Mouse (Mus musculus): ENCODE results near the gene Olfr995. TPM values are rescaled to one million over a fixed set of nuclear protein-coding genes. Genes with fewer than 3 reads are reported as not detected.

Olfr995 gene
- polyA plus RNA-seq (2014; fragmentation: Illumina TruSeq; extraction: RNeasy Lipid Tissue Mini Kit (QIAGEN cat#74804); ENCODE audit: low read depth, low replicate concordance): not detected

GRCm38 (mm10) chr2:85443539-85443938 is at the start of gene Olfr995:
Gene Olfr995, minus strand, starts transcription at chr2:85443639.

GRCm38 (mm10) chr2:85436351-85436750 is 7.1 kb downstream of the Olfr995 start, which contains the start of gene Olfr994:
Gene Olfr994, minus strand, starts transcription at chr2:85436451.

GRCm38 (mm10) chr2:85414777-85415176 is 28.7 kb downstream of the Olfr995 start, which contains the start of gene Olfr993:
Gene Olfr993, minus strand, starts transcription at chr2:85414877.

GRCm38 (mm10) chr2:85409369-85409768 is 34.1 kb downstream of the Olfr995 start, which contains the start of gene Olfr992:
Gene Olfr992, minus strand, starts transcription at chr2:85409469.

Other genes with a start within 250 kb of the Olfr995 start
- 1.1 TPM for gene Lrrc55, start 246.4 kb downstream of the Olfr995 start, polyA plus RNA-seq (2014; fragmentation: Illumina TruSeq; extraction: RNeasy Lipid Tissue Mini Kit (QIAGEN cat#74804); ENCODE audit: low read depth, low replicate concordance)
- gene Olfr987, start 104.3 kb downstream of the Olfr995 start, polyA plus RNA-seq (2014; fragmentation: Illumina TruSeq; extraction: RNeasy Lipid Tissue Mini Kit (QIAGEN cat#74804); ENCODE audit: low read depth, low replicate concordance): not detected
- not detected for gene Olfr988, start 80.4 kb downstream of the Olfr995 start, polyA plus RNA-seq (2014; fragmentation: Illumina TruSeq; extraction: RNeasy Lipid Tissue Mini Kit (QIAGEN cat#74804); ENCODE audit: low read depth, low replicate concordance)
- not detected for gene Olfr992, start 34.2 kb downstream of the Olfr995 start, polyA plus RNA-seq (2014; fragmentation: Illumina TruSeq; extraction: RNeasy Lipid Tissue Mini Kit (QIAGEN cat#74804); ENCODE audit: low read depth, low replicate concordance)
- gene Olfr993, start 28.8 kb downstream of the Olfr995 start, polyA plus RNA-seq (2014; fragmentation: Illumina TruSeq; extraction: RNeasy Lipid Tissue Mini Kit (QIAGEN cat#74804); ENCODE audit: low read depth, low replicate concordance): not detected
- gene Olfr994, start 7.2 kb downstream of the Olfr995 start, polyA plus RNA-seq (2014; fragmentation: Illumina TruSeq; extraction: RNeasy Lipid Tissue Mini Kit (QIAGEN cat#74804); ENCODE audit: low read depth, low replicate concordance): not detected
- not detected for gene 4833423E24Rik, start 75.4 kb upstream of the Olfr995 start, polyA plus RNA-seq (2014; fragmentation: Illumina TruSeq; extraction: RNeasy Lipid Tissue Mini Kit (QIAGEN cat#74804); ENCODE audit: low read depth, low replicate concordance)
- not detected for gene Olfr996, start 135.6 kb upstream of the Olfr995 start, polyA plus RNA-seq (2014; fragmentation: Illumina TruSeq; extraction: RNeasy Lipid Tissue Mini Kit (QIAGEN cat#74804); ENCODE audit: low read depth, low replicate concordance)
- not detected for gene Olfr998, start 145.3 kb upstream of the Olfr995 start, polyA plus RNA-seq (2014; fragmentation: Illumina TruSeq; extraction: RNeasy Lipid Tissue Mini Kit (QIAGEN cat#74804); ENCODE audit: low read depth, low replicate concordance)
- gene Olfr1000, start 168.3 kb upstream of the Olfr995 start, polyA plus RNA-seq (2014; fragmentation: Illumina TruSeq; extraction: RNeasy Lipid Tissue Mini Kit (QIAGEN cat#74804); ENCODE audit: low read depth, low replicate concordance): not detected
- not detected for gene Olfr1002, start 207.1 kb upstream of the Olfr995 start, polyA plus RNA-seq (2014; fragmentation: Illumina TruSeq; extraction: RNeasy Lipid Tissue Mini Kit (QIAGEN cat#74804); ENCODE audit: low read depth, low replicate concordance)
- not detected for gene Olfr154, start 220.8 kb upstream of the Olfr995 start, polyA plus RNA-seq (2014; fragmentation: Illumina TruSeq; extraction: RNeasy Lipid Tissue Mini Kit (QIAGEN cat#74804); ENCODE audit: low read depth, low replicate concordance)
- gene Olfr1006, start 235.1 kb upstream of the Olfr995 start, polyA plus RNA-seq (2014; fragmentation: Illumina TruSeq; extraction: RNeasy Lipid Tissue Mini Kit (QIAGEN cat#74804); ENCODE audit: low read depth, low replicate concordance): not detected
- gene Olfr1008, start 245.8 kb upstream of the Olfr995 start, polyA plus RNA-seq (2014; fragmentation: Illumina TruSeq; extraction: RNeasy Lipid Tissue Mini Kit (QIAGEN cat#74804); ENCODE audit: low read depth, low replicate concordance): not detected